Mouse (Mus musculus) cerebellum, adult 9-10 months (tissue): ENCODE results near the gene Nkain1.

Experiments used
- DNase-seq: peaks from one replicate; pipeline ENCODE4 v3.0.0; 2022

Nkain1 gene

DNA sequence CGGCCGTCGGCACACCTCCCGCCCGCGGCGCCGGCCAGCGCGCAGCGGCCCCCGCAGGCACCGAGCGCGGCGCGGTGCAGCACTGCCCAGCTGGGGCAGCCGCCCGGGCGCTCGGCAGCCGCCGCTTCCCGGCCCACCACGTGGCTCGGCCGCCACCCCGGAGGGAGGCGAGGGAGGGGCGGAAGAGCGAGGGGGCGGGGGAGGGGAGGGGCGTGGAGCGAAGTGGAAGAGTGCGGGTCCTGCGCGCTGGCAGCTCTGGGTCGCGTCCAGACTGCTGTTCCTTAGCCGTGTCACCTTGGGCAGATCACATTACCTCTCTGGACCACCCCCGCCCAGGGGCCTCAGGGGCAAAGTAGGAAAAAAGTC, at the start of gene Nkain1:
Gene Nkain1, minus strand, starts transcription at position 126 of the 366 bp plus-strand sequence.
- no peak for DNase-seq

DNA sequence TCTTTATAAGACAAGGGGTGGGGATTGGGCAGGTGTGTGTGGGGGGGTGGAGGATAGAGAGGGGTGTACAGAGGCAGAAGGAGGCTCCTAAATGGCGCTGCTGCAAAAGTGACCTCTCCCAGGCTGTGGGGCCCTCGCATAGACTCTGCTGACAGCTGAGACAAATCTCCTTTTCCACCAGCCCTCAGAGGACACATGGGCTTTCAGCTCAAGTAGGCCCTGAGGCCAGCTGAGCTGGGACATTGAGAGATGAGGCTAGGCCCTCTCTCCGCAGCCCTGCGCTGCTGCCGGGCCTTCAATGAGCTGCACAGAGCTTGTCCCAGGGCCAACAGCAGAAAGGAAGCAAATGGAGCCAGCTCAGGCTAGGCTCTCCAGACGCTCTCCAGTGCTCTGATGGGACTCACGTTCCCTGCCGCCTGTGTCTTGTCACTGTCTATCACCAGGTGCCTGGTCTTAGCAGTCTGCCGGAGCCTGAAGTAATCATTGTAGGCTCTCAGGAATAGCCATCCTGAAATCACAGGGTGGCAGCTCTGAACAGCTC, 4.8 kb upstream of the Nkain1 start:
- no peak for DNase-seq

DNA sequence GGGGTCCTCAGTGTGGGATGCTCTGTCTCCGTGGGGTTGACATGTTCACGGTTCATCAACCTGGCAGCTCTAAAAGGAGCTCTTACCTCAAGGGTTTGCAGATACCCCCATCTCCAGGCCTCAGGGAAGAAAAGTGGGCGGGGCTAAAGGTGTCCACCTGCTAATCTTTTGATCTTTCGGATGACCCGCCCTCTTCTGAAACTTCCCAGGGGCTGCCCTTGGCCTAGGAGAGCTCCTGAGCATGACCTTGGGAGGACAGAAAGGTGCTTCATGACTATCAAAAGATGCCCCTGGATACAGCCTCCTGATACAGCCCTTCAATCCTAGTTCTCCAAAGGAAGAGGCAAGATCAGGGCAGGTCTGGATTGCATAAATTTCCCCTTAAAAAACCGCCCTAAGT, 3.1 kb upstream of the Nkain1 start:
- DNase-seq: no peak

DNA sequence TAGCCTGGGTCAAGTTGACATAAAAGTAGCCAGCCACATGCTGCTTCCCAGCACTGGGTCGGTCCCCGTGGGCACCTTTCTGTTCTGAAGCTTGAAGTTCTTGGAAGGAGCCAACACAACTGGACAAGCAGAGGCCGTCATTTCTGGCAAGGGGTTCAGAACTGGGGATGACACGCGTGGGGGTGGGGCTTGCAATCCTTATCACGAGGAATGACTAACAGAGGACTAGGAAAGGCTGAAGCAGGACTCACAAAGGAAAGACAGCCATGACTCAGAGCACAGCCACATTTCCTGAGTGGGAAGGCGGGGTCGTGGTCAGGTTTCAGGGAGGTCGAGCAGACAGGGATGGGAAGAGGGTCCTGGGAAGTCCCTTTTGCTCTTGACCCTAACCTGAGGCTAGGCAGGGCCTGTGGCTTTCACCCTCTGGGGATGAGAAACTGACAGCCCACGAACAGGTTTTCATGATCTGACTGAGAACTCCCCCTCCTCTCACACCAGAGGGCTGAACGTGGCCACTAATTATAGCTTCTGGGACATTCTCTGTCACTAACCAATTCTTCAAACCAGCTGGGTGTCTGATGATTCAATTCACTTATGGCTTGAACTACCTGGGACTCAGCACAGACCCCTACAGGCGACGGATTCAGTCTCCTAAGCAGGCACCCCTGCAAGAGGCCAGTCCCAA, 2.4 kb upstream of the Nkain1 start:
- no peak for DNase-seq

DNA sequence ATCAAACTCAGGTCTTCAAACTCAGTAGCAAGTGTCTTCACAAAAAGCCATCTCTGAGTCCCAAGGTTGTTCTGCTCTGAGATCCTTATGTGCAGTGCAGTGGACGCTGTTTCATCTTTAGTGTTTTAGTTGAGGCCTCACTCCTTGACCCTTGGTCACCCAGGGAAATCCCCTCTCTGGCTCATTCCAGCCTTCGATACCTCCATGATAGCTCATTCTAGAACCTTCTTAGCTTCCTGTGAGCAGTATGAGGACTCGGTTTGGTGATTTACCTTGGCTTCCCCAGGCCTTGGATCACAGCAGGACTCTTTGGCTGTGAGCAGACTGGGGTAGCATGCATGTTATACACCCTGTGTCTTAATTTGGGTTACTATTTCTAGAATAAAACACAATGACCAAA, 1.6 kb upstream of the Nkain1 start:
- DNase-seq: no peak

DNA sequence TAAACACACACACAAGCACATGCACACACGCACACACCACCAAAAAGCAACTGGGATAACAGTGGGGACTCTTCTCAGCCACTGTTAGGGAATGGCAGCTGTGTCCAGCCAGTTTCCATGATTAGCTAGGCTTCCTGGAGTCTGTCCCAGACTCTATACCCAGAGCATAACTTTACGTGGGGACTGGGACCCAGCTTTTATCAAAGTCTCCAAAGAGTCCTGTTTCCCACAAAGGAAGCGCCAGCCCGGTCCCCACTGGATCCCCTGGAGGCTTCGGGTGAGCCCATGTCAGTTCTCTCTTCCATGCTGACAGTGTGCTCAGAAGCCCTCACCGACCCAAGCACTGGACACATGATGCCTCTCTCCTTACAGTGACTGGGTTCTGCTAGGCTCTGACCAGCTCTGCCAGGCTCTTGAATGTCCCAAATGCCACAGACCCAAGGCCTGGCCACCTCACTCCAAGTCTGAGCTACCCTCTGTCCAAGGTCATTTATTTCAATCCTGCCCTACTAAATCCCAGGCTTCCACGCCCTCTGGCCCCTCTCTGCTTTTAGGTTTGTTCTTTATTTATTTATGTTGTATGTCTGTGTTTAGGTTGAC, 988 bp upstream of the Nkain1 start:
- DNase-seq: no peak

DNA sequence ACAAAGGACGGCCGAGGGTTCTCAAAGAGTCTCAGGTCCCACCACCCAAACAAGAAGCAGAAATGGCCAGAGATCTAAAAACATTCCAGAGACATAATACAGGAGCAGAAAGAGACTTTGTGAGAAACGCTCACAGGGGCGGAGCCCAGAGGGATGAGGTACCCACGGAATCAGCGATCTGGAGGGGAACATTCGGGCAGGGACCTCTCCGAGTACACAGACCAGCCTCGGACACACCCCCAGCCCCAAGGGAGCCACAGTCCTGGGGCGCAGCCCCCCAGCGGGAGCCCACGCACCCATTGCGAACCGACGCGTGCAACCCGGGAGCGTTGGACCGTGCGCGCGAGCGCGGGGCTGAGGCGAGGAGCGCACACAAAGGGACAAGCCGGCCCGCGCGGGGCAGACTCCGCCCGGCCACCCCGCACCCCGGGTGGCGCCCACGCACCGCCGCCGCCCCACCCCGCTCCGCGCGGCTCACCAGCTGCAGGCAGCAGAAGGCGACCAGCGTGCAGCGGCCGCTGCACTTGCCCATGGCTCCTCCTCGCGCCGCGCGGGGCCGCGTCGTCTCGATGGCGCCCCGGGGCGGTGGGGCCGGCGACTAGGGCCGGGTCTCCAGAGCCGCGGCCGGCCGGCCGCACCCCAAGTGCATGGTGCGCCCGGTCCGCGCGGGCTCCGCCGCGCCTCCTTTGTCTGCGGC, 474 bp downstream of the Nkain1 start:
- DNase-seq: no peak

DNA sequence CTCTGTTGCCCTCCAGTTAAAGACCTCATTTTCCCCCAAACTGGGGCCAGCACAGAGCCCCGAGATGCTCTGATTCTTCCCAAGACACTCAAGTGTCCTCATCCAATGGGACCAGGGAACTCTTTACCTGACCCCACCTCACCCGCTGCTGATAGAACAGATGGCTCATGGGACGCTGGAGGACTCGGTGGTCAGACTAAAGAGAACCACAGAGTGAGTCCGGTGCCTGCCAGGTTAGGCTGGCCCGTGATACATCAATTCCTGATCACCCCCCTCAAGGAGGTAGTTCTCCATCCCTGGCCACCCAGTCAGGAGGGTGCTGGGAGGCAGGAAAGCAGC, 992 bp downstream of the Nkain1 start:
- DNase-seq: peak; percentile 78

DNA sequence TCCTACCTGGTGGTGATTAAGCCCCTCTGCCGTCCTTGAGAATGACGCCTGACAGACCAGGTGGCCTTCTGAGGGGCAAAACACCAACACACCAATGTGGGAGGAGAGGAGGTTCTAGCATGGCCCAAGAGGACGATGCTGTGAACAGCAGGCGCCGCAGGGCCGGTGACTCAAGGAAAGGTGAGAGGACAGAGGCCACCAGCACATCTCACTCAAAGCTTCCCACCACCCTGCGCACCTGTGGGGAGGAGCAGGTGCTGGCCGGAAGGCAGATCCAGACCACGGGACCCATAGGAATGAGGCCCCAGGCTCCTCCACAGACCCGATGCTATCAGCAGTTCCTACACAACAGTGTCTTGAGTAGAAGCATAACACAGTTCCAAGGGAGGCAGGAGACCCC, 1.4 kb downstream of the Nkain1 start:
- DNase-seq: no peak

DNA sequence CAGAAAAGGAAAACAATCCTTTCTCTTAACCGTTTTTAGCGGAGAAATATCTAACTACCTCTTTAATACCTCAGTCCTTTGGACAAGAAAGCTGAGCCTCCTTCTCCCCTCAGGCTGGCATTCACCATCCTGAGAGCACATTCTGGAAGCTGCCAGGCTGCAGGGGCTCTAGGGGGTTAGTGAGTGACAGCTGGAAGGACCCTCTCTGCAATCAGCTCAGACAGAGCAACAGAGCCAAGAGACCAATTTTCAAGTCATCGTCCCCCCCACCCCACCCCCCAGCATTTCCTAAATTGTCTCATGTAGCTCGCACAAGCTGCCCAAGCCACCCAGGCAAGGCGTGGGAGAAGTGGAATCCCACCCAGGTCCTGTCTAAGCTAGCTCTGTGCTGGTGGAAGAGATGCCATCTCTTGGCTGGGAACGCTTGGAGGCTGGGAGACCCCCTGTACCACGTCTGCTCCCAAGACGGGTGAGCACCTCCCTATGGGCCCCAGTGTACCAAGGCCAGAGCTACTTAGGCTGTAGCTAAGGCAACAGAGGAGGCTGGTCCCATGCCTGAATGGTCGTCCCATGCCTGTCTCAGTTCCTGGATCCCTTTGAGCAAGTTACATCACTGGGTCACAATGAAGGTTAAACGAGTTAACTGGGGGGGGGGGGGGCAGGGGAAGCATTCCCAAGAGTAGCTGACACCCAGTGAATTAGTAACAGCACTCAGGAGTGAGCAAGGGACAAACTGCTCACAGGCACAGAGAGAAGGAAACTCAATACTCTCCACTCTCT, 2.8 kb downstream of the Nkain1 start:
- DNase-seq: no peak

DNA sequence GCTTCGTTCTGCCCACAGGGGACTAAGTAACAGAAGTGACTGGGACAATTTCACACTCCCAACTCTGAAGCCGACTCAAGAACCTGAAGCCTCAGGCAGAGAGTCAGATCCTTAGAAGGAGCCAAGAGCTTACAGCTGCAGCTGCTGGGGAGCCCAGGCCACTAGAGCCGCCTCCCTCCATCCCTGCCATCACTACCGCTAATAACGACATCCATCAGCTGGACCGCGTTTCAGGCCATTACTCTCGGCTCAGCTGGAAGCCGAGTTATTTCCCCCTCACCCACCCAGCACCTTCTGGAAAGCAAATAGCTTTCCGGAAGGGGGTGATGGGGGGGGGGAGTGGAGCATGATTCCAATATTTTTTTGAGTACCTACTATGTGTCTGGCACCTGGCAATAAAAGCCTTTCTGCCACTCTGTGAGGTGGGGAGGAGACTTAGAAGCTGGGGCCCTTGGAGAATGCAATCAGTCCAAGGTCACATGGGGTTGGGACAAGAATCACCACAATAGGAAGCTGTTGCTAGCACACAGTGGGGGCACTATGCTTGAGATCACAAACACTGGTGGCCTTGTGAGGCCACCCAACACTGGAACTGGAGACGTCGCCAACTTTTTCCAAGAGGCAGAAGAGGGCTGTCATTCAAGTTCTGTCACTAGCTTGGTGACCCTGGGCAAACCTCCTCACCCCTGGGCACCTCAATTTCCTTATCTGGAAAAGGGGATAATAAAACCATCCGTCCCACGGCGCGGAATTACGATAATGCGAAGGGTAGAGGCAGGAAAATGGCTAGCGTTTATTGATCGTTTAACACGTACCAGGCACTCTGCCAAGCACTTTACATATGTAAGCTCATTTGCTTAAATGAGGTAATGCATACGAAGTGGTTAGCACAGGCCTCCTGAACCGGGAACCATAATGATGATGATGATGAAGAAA, 5.7 kb downstream of the Nkain1 start:
- no peak for DNase-seq

DNA sequence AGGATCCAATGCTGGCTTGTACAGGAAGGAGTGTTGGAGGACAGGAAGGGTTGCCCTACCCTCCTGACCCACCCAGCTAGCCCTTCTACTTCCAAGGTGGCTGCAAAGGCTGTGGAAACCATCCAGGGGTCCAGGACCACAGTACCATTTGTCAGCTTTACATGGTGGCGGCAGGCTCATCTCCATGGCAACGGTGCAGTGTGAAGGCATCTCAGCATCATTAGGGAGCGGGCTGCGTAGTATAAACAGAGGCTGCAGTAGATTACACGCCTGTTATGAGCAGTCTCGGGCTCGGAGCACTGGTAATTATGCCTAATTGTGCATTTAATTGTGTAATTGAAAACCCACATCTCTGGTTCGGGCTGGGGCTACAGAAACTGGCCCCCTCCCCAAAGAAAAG, 10.2 kb downstream of the Nkain1 start:
- DNase-seq: no peak

DNA sequence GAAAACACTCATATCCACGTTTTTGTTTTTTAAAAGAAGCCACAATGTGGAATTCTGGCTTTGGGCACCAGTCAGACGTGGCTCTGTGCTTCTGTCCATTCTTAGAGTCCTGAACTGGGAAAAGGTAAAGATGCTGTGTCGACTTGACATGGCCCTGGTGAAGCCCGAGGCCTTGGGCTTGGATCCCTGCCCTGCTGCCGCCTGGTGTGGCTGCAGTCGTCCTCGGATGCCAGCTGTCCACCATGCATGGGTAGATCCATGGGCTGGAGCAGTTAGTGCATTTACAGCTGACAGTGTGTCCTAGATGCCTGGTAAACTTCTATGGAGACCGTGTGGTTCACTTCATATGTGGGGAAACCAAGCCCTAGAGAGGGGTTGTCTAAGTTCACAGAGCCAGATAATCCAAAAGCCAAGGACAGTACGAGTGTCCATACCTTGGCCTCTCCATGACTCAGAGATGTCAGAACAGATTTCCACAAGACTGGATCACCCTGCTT, 10.7 kb downstream of the Nkain1 start:
- DNase-seq: no peak

DNA sequence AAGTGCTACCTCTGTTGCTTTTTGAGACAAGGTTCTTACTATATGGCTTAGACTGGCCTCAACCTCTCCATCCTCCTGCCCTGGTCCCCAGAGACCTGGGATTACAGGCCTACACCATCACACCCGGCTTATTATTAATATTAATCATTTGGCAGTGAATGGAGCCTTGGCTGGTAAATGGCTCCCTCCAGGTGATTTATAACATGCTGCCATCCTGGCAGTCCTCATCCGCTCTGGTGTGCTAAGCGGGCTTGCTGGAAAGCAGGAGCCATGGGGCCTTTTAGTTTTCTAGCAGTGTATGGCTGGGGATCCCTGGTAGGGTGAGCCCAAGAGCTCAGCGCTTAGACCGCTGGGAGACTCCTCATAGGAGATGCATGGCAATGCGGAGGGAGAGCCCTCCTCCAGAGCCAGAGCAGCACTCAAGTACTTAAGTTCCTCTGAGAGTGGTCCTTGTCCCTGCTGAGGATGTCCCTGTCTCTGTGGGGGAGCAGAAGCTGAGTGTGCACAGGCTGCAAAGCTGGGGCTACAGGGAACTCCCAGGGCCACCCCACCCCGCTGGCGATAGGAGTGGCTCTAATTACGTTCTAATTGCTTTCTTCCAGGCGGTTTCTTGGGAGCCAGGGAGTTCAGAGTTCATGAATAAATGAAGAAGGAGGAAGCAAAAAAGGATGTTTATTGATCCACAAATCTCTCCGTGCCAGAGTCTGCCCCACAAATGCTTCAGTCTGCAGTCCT, 13.2 kb downstream of the Nkain1 start:
- DNase-seq: no peak

DNA sequence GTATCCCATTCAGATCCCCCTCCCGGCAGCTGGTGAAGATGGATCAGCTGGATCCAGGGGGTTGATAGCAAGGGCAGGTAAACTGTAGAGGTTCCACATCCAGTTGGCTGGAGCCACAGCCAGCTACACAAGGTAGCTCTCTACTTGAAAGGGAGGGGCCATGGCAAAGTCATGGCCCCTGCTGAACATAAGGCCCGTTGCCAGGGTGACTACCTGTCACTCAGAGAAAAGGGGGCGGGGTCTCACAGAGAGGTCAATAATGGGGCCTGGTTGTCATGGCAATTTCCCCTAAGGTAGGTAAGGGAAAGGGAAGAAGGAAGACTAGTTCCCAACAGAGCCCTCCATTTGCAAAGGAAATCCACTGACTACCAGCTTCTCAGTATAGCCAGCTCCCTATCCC, 14.8 kb downstream of the Nkain1 start:
- no peak for DNase-seq

DNA sequence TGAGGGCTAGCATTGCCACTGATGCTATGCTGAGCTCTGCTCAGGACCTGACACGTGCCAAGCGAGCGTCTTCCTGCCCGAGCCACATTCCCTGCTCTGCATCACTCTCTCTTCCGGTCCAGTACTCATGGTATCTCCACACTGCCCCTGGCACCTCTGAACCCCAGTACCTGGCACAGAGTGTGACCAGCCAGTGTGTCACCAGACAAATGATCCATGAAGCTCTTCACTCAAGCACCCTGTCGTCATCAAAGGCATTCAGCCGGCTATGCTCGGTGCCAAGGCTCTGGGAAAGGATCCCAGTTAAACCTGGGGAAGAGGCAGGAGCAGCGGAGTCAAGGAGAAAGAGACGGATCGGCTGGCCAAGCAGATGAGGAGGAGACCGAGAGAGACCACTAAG, 16.1 kb downstream of the Nkain1 start:
- DNase-seq: peak; percentile 95

DNA sequence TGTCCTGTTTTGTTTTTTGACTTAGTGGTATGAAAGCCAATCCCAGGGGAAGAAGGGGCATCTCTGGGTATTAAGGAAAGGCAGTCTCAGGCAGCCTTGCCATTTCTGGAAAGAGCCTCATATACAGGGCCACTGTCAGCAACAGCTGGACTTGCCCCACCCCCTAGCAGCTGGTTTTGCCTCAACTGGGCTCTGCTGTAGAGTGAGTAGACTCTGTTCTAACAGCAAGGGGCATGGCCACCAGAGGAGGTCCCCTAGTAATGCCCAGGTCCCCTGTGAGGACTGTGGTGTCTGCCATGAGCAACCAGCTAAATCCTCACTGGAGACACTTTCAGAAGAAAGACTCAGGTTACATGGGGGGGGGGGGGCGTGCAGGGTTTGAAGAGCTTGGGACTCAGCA, 17.0 kb downstream of the Nkain1 start:
- no peak for DNase-seq

DNA sequence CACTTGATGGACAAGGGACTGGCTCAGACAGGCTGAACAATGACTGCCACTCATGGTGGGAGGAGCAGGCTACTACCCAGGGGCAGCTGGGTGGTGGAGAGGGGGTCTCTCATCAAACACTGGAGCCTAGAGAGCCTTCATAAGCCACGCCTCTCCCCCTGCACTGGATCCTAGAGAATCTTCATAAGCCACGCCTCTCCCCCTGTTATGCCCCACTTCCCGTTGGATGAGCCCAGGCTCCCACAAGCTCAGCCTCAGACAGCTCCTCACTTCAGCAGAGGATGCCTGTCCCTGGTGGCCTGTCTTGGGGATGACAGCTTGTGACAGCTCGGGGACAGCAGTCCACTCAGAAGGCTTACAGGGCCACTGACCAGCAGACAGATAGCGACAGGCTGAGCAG, 17.7 kb downstream of the Nkain1 start:
- no peak for DNase-seq

DNA sequence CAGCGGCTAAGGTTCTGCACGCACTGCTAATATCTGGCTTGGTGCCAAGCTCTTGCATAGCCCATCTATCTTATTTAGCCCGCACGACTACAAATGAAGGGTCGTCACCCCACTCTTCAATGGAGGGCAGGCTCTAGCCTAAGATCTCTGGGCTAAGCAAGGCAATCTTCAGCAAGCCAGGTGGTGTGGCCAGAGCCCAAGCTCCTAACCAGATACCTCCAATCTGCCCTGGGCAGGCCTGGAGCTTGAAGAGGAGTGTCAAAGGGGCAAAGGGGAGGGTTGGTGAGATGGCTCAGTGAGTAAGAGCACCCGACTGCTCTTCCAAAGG, 20.9 kb downstream of the Nkain1 start:
- no peak for DNase-seq

DNA sequence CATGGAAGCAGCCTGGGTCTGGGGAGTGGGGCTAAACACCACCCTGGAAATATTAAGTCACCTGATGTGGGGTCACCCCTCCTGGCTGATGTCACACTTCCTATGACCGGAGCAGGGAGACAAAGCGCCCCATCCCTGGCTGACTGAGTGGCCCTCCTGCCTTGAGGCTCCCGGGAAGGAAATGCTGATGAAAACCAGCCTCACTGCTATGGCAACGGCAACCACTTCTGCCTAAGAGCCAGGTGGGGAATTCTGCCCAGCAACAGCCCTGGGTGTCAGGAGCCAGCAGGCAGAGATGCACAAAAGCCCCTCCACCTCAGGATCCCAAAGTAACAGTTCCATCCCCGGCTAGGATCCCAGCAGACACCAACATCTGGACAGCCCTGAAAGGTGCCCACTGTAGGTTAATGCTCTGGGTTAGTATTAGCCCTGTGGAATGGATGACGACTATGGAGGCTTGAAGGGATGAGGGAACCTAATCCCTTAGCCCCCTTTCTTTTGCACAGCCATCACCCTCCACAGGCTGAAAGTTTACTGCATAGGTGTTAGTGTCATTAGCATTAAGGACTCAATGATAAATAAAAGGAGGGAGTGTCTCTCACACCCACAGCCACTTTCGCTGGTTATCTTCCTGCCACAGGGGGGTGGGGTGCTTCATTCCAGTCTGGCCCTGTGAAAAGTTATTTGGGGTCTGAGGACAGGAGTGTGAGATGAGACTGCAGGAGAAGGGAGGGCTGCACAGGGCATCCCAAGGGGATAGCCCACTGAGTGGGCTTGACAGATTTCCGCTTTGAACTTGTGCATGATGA, 21.5 kb downstream of the Nkain1 start:
- no peak for DNase-seq

DNA sequence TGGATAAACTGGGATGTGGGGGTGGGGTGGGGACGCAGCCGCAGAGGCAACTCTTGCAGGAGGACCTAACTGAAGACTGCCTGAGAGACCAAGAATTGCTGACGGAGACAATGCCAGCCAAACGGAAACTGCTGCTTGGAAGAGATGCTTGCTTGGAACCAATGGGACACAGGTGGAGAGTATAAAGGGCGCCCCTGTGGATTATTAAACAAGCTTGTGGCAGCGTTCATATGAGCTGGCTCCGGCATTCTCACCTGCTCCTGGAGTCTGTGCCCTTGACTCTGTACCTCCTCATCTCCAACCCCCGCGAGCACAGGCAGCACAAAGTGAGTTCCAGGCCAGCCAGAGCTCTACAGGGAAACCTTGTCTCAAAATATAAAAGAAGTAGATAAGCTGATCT, 23.5 kb downstream of the Nkain1 start:
- no peak for DNase-seq
